Mouse (Mus musculus) MEL (cell line): ENCODE data around the gene Il1r2. TPM values are rescaled to one million over a fixed set of nuclear protein-coding genes. Genes with fewer than 3 reads are reported as not detected.

Experiments used
- DNase-seq: peaks from one replicate; pipeline ENCODE4 v3.0.0; 2011; ENCODE audit warnings: low read depth, low spot score
- H3K27ac ChIP-seq: 2 replicates; pipeline ENCODE4 v1.5.1; 2012; ENCODE audit warnings: low read depth, mild to moderate bottlenecking, control low read depth, low read length, moderate library complexity; ENCODE audit not compliant: control insufficient read depth
- H3K27me3 ChIP-seq, 2 experiments: fragments of 150-350 bp in 1 of 2; sonication (generic) in 1 of 2; 2 replicates each; pipeline ENCODE4 v1.6.1; 2012; ENCODE audit warnings: low read length in 2 of 2, mild to moderate bottlenecking in 2 of 2, improper control_type of control experiment in 1 of 2, moderate library complexity in 1 of 2; ENCODE audit not compliant: insufficient read depth in 2 of 2, control insufficient read depth in 1 of 2
- H3K36me3 ChIP-seq, 2 experiments: 2 replicates each; pipeline ENCODE4 v1.6.1; 2012 to 2014; ENCODE audit warnings: low read length in 2 of 2, improper control_type of control experiment in 1 of 2, inconsistent platforms in 1 of 2, mild to moderate bottlenecking in 1 of 2; ENCODE audit not compliant: insufficient read depth in 2 of 2, control insufficient read depth in 1 of 2
- H3K4me1 ChIP-seq, 2 experiments: fragments of 150-350 bp in 1 of 2; sonication (generic) in 1 of 2; 2 replicates each; pipeline ENCODE4 v1.6.1; 2012; ENCODE audit warnings: low read length in 2 of 2, improper control_type of control experiment in 1 of 2, mild to moderate bottlenecking in 1 of 2; ENCODE audit not compliant: insufficient read depth in 2 of 2, control insufficient read depth in 1 of 2
- H3K4me3 ChIP-seq, 2 experiments: fragments of 150-350 bp in 1 of 2; sonication (generic) in 1 of 2; 2 replicates each; pipeline ENCODE4 v1.5.1; 2012; ENCODE audit warnings: low read depth in 2 of 2, low read length in 2 of 2, mild to moderate bottlenecking in 2 of 2, moderate library complexity in 2 of 2, control low read depth in 1 of 2, improper control_type of control experiment in 1 of 2; ENCODE audit not compliant: control insufficient read depth in 1 of 2, insufficient read depth in 1 of 2
- H3K79me2 ChIP-seq: 2 replicates; pipeline ENCODE4 v1.6.1; 2012; ENCODE audit warnings: mild to moderate bottlenecking, low read length, moderate library complexity; ENCODE audit not compliant: control insufficient read depth, poor library complexity, insufficient read depth
- H3K9ac ChIP-seq: 2 replicates; pipeline ENCODE4 v1.6.1; 2012; ENCODE audit warnings: low read depth, mild to moderate bottlenecking, control low read depth, low read length, moderate library complexity; ENCODE audit not compliant: control insufficient read depth, poor library complexity, severe bottlenecking
- H3K9me3 ChIP-seq: fragments of 150-350 bp; sonication (generic); replicated peaks from 2 replicates; pipeline ENCODE4 v1.6.1; 2012; ENCODE audit warnings: mild to moderate bottlenecking, low read length, improper control_type of control experiment, moderate library complexity; ENCODE audit not compliant: insufficient read depth
- CHD2 ChIP-seq: IDR thresholded peaks from 2 replicates; pipeline ENCODE4 v1.6.1; 2011; ENCODE audit warnings: low read length, improper control_type of control experiment
- CTCF ChIP-seq, 3 experiments: IDR thresholded peaks in 2 of 3; conservative IDR thresholded peaks in 1 of 3; 2 replicates each; pipeline ENCODE4 v1.5.1; 2011 to 2012; ENCODE audit warnings: low read length in 3 of 3, low read depth in 2 of 3, mild to moderate bottlenecking in 2 of 3, improper control_type of control experiment in 1 of 3, inconsistent platforms in 1 of 3, mixed read lengths in 1 of 3, moderate library complexity in 1 of 3; ENCODE audit not compliant: control insufficient read depth in 1 of 3, insufficient read depth in 1 of 3, poor library complexity in 1 of 3, severe bottlenecking in 1 of 3
- E2F4 ChIP-seq: IDR thresholded peaks from 2 replicates; pipeline ENCODE4 v1.6.1; 2011; ENCODE audit warnings: low read depth, low read length, improper control_type of control experiment, borderline replicate concordance
- EP300 ChIP-seq, 2 experiments: IDR thresholded peaks; 2 replicates each; pipeline ENCODE4 v1.6.1; 2011; ENCODE audit warnings: improper control_type of control experiment in 2 of 2, low read length in 2 of 2, low read depth in 1 of 2, mild to moderate bottlenecking in 1 of 2
- GATA1 ChIP-seq: IDR thresholded peaks from 2 replicates; pipeline ENCODE4 v1.6.1; 2011; ENCODE audit warnings: low read depth, low read length, improper control_type of control experiment
- KAT2A ChIP-seq: conservative IDR thresholded peaks from 2 replicates; pipeline ENCODE4 v1.6.1; 2012; ENCODE audit warnings: low read depth, low read length, improper control_type of control experiment, inconsistent platforms
- MAFK ChIP-seq: IDR thresholded peaks from 2 replicates; pipeline ENCODE4 v1.6.1; 2011; ENCODE audit warnings: low read depth, mild to moderate bottlenecking, low read length, improper control_type of control experiment, borderline replicate concordance
- MEF2A ChIP-seq: IDR thresholded peaks from 2 replicates; pipeline ENCODE4 v1.6.1; 2014; ENCODE audit warnings: low read depth, mild to moderate bottlenecking, inconsistent platforms, low read length, improper control_type of control experiment; ENCODE audit not compliant: poor library complexity, insufficient replicate concordance, severe bottlenecking; ENCODE audit errors: extremely low read depth
- MYB ChIP-seq: IDR thresholded peaks from 2 replicates; pipeline ENCODE4 v1.6.1; 2011; ENCODE audit warnings: mild to moderate bottlenecking, low read depth, low read length, improper control_type of control experiment
- MYC ChIP-seq: IDR thresholded peaks from 2 replicates; pipeline ENCODE4 v1.6.1; 2011; ENCODE audit warnings: low read depth, mild to moderate bottlenecking, low read length, improper control_type of control experiment, moderate library complexity
- NELFE ChIP-seq: IDR thresholded peaks from 2 replicates; pipeline ENCODE4 v1.6.1; 2011; ENCODE audit warnings: low read depth, low read length, improper control_type of control experiment
- POLR2A ChIP-seq, 2 experiments: IDR thresholded peaks; 2 replicates each; pipeline ENCODE4 v1.6.1; 2011 to 2012; ENCODE audit warnings: low read length in 2 of 2, mild to moderate bottlenecking in 2 of 2, control low read depth in 1 of 2, improper control_type of control experiment in 1 of 2, low read depth in 1 of 2, moderate library complexity in 1 of 2; ENCODE audit not compliant: control insufficient read depth in 1 of 2, insufficient read depth in 1 of 2, poor library complexity in 1 of 2
- POLR2AphosphoS2 ChIP-seq: IDR thresholded peaks from 2 replicates; pipeline ENCODE4 v1.6.1; 2011; ENCODE audit warnings: low read length, improper control_type of control experiment
- POLR2AphosphoS5 ChIP-seq: IDR thresholded peaks from 2 replicates; pipeline ENCODE4 v1.6.1; 2012; ENCODE audit warnings: low read depth, borderline replicate concordance, mild to moderate bottlenecking, inconsistent platforms, low read length, moderate library complexity, mixed read lengths
- RAD21 ChIP-seq: IDR thresholded peaks from 2 replicates; pipeline ENCODE4 v1.6.1; 2011; ENCODE audit warnings: mild to moderate bottlenecking, low read depth, low read length, improper control_type of control experiment
- RCOR1 ChIP-seq: IDR thresholded peaks from 2 replicates; pipeline ENCODE4 v1.6.1; 2012; ENCODE audit warnings: low read depth, mild to moderate bottlenecking, inconsistent platforms, low read length, improper control_type of control experiment
- SIN3A ChIP-seq: IDR thresholded peaks from 2 replicates; pipeline ENCODE4 v1.6.1; 2012; ENCODE audit warnings: low read length, improper control_type of control experiment, inconsistent platforms
- SMC3 ChIP-seq: IDR thresholded peaks from 2 replicates; pipeline ENCODE4 v1.6.1; 2011; ENCODE audit warnings: low read depth, low read length, improper control_type of control experiment
- TBP ChIP-seq: IDR thresholded peaks from 2 replicates; pipeline ENCODE4 v1.8.0; 2011; ENCODE audit warnings: low read depth, low read length, improper control_type of control experiment
- TCF12 ChIP-seq: IDR thresholded peaks from 2 replicates; pipeline ENCODE4 v1.6.1; 2014; ENCODE audit warnings: low read depth, mild to moderate bottlenecking, inconsistent platforms, low read length, improper control_type of control experiment, moderate library complexity
- USF1 ChIP-seq: IDR thresholded peaks from 2 replicates; pipeline ENCODE4 v1.6.1; 2014; ENCODE audit warnings: low read depth, mild to moderate bottlenecking, inconsistent platforms, low read length, improper control_type of control experiment, moderate library complexity
- ZNF384 ChIP-seq: IDR thresholded peaks from 2 replicates; pipeline ENCODE4 v1.6.1; 2012; ENCODE audit warnings: low read depth, mild to moderate bottlenecking, inconsistent platforms, low read length, improper control_type of control experiment
- polyA plus RNA-seq, 2 experiments: library from polyadenylated mRNA; stranded (reverse) in 1 of 2; unstranded in 1 of 2; fragments of >175 nt in 1 of 2; fragments of >200 nt in 1 of 2; gene quantifications; 2 replicates each; pipeline versions ENCODE4 v1.2.1 to v1.2.4; 2012; ENCODE audit warnings: low replicate concordance in 2 of 2, low read depth in 1 of 2; ENCODE audit not compliant: insufficient read length in 2 of 2, insufficient read depth in 1 of 2, missing spikeins in 1 of 2
- total RNA-seq: library from RNA; depleted of rRNA; stranded (reverse); fragments of 300-350 nt; gene quantifications from 2 replicates; pipeline ENCODE4 v1.2.3, GENCODE M21; 2012

Il1r2 gene
- total and polyA plus RNA-seq, 3 experiments, result not detected

- no peak for DNase-seq
- H3K4me3 ChIP-seq, result no peak overlapping the region
- no peak overlapping the region for H3K9ac ChIP-seq
- no peak for TF ChIP-seq CHD2
- TF ChIP-seq SMC3, result no peak
- no peak for TF ChIP-seq MYB
- TF ChIP-seq POLR2A (IDR thresholded peaks at IDR 0.05; ENCODE audit: control insufficient read depth in 1 of 2, insufficient read depth in 1 of 2, low read depth in 1 of 2, low read length in 2 of 2, poor library complexity in 1 of 2), result no peak
- no peak for TF ChIP-seq ZNF384
- TF ChIP-seq POLR2AphosphoS5, result no peak
- TF ChIP-seq TCF12, result no peak
- TF ChIP-seq RCOR1, result no peak
- no peak for TF ChIP-seq GATA1
- TF ChIP-seq E2F4, result no peak
- no peaks in the 10 kb centered on the region for H3K4me1 ChIP-seq
- no peaks in the 10 kb centered on the region for H3K9me3 ChIP-seq
- H3K27ac ChIP-seq, result no peak overlapping the region
- no peaks in the 10 kb centered on the region for H3K27me3 ChIP-seq
- H3K79me2 ChIP-seq, result no peaks in the 10 kb centered on the region
- no peaks in the 10 kb centered on the region for H3K36me3 ChIP-seq
Measured at GRCm38 (mm10) chr1:40072558-40072957, 1.3 kb upstream of the Il1r2 start.

GRCm38 (mm10) chr1:40077328-40077727 lies 3.4 kb downstream of the Il1r2 start:
- Histone ChIP-seq H3K27ac (no peak overlapping the region), H3K9me3 (no peaks in the 10 kb centered on the region), H3K79me2 (no peaks in the 10 kb centered on the region), H3K9ac (no peak overlapping the region), H3K36me3 (no peaks in the 10 kb centered on the region), H3K4me1 (no peaks in the 10 kb centered on the region), H3K27me3 (no peaks in the 10 kb centered on the region), H3K4me3 (no peak overlapping the region)
- no peak for DNase-seq
- TF ChIP-seq POLR2AphosphoS2, result no peak

DNA sequence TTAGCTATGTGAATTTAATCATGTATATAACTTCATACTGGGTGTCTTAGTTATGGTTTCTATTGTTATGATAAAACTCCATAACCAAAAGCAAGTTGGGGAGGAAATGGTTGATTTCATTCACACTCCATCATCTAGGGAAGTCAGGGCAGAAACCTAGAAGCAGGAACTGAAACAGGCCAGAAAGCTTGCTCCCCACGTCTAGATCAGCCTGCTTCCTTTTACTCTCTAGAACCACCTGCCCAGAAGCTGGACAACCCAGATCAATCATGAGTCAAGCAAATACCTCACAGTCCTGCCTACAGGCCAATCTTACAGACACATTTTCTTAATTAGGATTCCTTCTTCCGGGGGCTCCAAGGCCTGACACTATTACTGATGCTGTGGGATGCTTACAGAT lies 7.2 kb downstream of the Il1r2 start:
- H3K27me3 ChIP-seq, result 0 out of 4 replicates have a peak, but pooled peaks cover 0 to 2% of the 10 kb centered on the region in 2 experiments
- H3K9ac ChIP-seq, result no peak overlapping the region
- no peak for DNase-seq
- no peaks in the 10 kb centered on the region for H3K9me3 ChIP-seq
- no peaks in the 10 kb centered on the region; a peak in 1 of 4 replicates for H3K36me3 ChIP-seq
- no peaks in the 10 kb centered on the region for H3K79me2 ChIP-seq
- TF ChIP-seq MYC (no peak), CTCF (IDR thresholded peaks at IDR 0.05 in 2 of 3, conservative IDR thresholded peaks at IDR 0.05 in 1 of 3; ENCODE audit: control insufficient read depth in 1 of 3, insufficient read depth in 1 of 3, low read depth in 2 of 3, low read length in 3 of 3, poor library complexity in 1 of 3, severe bottlenecking in 1 of 3) (no peak), MAFK (no peak), NELFE (no peak), KAT2A (no peak), SIN3A (no peak), GATA1 (no peak), TBP (no peak), RAD21 (no peak), EP300 (IDR thresholded peaks at IDR 0.05; ENCODE audit: low read depth in 1 of 2, low read length in 2 of 2) (no peak), USF1 (no peak), MEF2A (no peak)
- no peak overlapping the region for H3K27ac ChIP-seq
- H3K4me1 ChIP-seq, result peaks cover 0 to 5% of the 10 kb centered on the region in 2 experiments; a peak in 2 of 4 replicates
- H3K4me3 ChIP-seq, result no peak overlapping the region
